Mouse (Mus musculus) heart, postnatal 0 days (tissue): ENCODE data around the gene Peli2. TPM values are rescaled to one million over a fixed set of nuclear protein-coding genes. Genes with fewer than 3 reads are reported as not detected.

Source experiments
- ATAC-seq: fragments of 200-750 bp; cut with Nextera tagmentation; 2 replicates; pipeline ENCODE4 v1.8.0; 2017; ENCODE audit warnings: low read depth, moderate number of reproducible peaks, moderate library complexity; ENCODE audit not compliant: insufficient read depth
- DNase-seq: peaks from one replicate; pipeline ENCODE4 v3.0.0-alpha.2; 2016; ENCODE audit warnings: low spot score
- H3K27ac ChIP-seq: fragments of 300-500 bp; sonication (generic); 2 replicates; pipeline ENCODE4 v1.5.1; 2014; ENCODE audit warnings: low read depth, mild to moderate bottlenecking
- H3K27me3 ChIP-seq: fragments of 300-500 bp; sonication (generic); 2 replicates; pipeline ENCODE4 v1.6.1; 2014; ENCODE audit warnings: low read length, mixed read lengths; ENCODE audit not compliant: control insufficient read depth, insufficient read depth
- H3K36me3 ChIP-seq: fragments of 300-500 bp; sonication (generic); replicated peaks from 2 replicates; pipeline ENCODE4 v1.6.1; 2014; ENCODE audit warnings: low read length, mixed read lengths; ENCODE audit not compliant: control insufficient read depth, insufficient read depth
- H3K4me1 ChIP-seq: fragments of 300-500 bp; sonication (generic); 2 replicates; pipeline ENCODE4 v1.6.1; 2014; ENCODE audit warnings: antibody characterized with exemption; ENCODE audit not compliant: control insufficient read depth, insufficient read depth
- H3K4me2 ChIP-seq: fragments of 300-500 bp; sonication (generic); 2 replicates; pipeline ENCODE4 v1.6.1; 2014; ENCODE audit warnings: low read depth, mild to moderate bottlenecking, low read length, moderate library complexity
- H3K4me3 ChIP-seq: fragments of 300-500 bp; sonication (generic); 2 replicates; pipeline ENCODE4 v1.5.1; 2014; ENCODE audit warnings: low read depth, low read length
- H3K9ac ChIP-seq: fragments of 300-500 bp; sonication (generic); replicated peaks from 2 replicates; pipeline ENCODE4 v1.6.1; 2014; ENCODE audit warnings: low read depth, low read length, mixed read lengths
- H3K9me3 ChIP-seq: fragments of 300-500 bp; sonication (generic); replicated peaks from 2 replicates; pipeline ENCODE4 v1.6.1; 2016; ENCODE audit warnings: low read length; ENCODE audit not compliant: control insufficient read depth
- CTCF ChIP-seq: IDR thresholded peaks from 2 replicates; pipeline ENCODE4 v1.5.1; 2016; ENCODE audit warnings: antibody characterized with exemption, control low read depth, low read depth
- EP300 ChIP-seq: IDR thresholded peaks from 2 replicates; pipeline ENCODE4 v1.6.1; 2016; ENCODE audit warnings: antibody characterized with exemption, low read depth
- WGBS: fragments of 180-500 bp; shearing (Covaris S2); extraction: QIAGEN DNeasy Blood & Tissue Kit; methylation state at CpG from one replicate; pipeline ENCODE4 v1.1.7; 2014; 5-methylcytosine and 5-hydroxymethylcytosine counted together
- polyA plus RNA-seq: library from polyadenylated mRNA; unstranded; fragments of >200 nt; fragmentation: Nextera tagmentation; extraction: Ambion mirVana; gene quantifications from 2 replicates; pipeline ENCODE4 v1.2.1, GENCODE M21; 2015
- total RNA-seq: library from RNA; depleted of rRNA; stranded (reverse); fragments of >200 nt; gene quantifications from 2 replicates; pipeline ENCODE4 v1.2.3, GENCODE M21; 2014; ENCODE audit warnings: low replicate concordance

The Peli2 gene
- total and polyA plus RNA-seq, 2 experiments from 2014 or later: 2.1 to 18.2 TPM

DNA sequence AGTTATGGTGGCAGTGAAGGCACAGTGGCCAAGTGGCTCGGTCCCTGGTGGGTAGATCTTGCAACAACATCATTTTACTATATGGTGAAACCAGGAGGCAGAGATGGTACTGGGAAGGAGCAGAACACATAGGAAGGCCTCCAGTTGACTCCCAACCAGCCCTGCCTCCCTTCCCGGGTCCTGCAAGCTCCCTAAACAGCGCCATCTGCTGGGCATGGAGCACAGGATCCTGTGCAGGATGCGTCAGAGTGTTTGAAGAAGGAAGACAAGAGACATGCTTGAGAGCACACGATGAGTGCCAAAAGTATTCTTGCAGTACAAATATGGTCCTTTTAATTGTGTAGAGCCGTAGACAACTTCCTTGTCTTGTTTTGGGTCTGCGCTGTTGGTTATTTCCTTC is 49.3 kb downstream of the Peli2 start:
- Histone ChIP-seq H3K27ac (no peak overlapping the region), H3K9me3 (no peaks in the 10 kb centered on the region), H3K9ac (no peak overlapping the region), H3K27me3 (no peaks in the 10 kb centered on the region), H3K4me3 (no peak overlapping the region), H3K4me1 (no peaks in the 10 kb centered on the region), H3K36me3 (no peaks in the 10 kb centered on the region), H3K4me2 (no peak overlapping the region)
- 48% methylated on average over 7 of the region's 7 CpGs for WGBS
- DNase-seq (peak; percentile 36), ATAC-seq (no peak)
- TF ChIP-seq CTCF (peak; percentile 67), EP300 (no peak)

GRCm38 (mm10) chr14:48171268-48171667 is 50.6 kb downstream of the Peli2 start:
- H3K9me3 ChIP-seq: no peaks in the 10 kb centered on the region
- no peaks in the 10 kb centered on the region for H3K36me3 ChIP-seq
- no peak for ATAC-seq
- H3K27me3 ChIP-seq: no peaks in the 10 kb centered on the region
- 61% methylated on average over 12 of the region's 12 CpGs for WGBS
- H3K9ac ChIP-seq: no peak overlapping the region
- no peak for TF ChIP-seq CTCF
- TF ChIP-seq EP300: no peak
- no peak overlapping the region for H3K4me2 ChIP-seq
- H3K4me3 ChIP-seq: no peak overlapping the region
- DNase-seq: no peak
- no peak overlapping the region for H3K27ac ChIP-seq
- no peaks in the 10 kb centered on the region for H3K4me1 ChIP-seq

DNA sequence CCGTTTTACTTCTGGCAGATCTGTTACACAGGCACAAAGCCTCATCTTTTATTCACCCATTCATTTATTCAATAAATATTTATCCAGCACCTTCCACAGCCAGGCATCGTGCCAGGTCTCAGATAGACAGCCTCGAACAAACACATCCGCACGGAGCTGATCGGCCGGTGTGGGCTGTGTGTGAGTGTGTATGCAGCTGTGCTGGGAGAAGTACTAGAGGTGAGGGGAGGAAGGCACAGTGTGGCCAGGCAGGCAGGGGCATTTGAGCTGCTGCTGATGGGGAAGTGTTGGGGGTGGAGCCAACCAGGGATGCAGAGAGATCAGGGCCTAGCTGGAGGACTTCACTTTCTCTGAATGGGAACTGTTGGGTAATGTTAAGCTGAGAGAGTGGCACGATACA is 51.4 kb downstream of the Peli2 start:
- no peak for DNase-seq
- TF ChIP-seq CTCF (no peak), EP300 (no peak)
- Histone ChIP-seq H3K4me2 (no peak overlapping the region), H3K36me3 (no peaks in the 10 kb centered on the region), H3K27me3 (no peaks in the 10 kb centered on the region), H3K27ac (no peak overlapping the region), H3K9me3 (no peaks in the 10 kb centered on the region), H3K4me3 (no peak overlapping the region), H3K9ac (no peak overlapping the region), H3K4me1 (no peaks in the 10 kb centered on the region)
- WGBS: 39% methylated on average over 8 of the region's 8 CpGs
- no peak for ATAC-seq

DNA sequence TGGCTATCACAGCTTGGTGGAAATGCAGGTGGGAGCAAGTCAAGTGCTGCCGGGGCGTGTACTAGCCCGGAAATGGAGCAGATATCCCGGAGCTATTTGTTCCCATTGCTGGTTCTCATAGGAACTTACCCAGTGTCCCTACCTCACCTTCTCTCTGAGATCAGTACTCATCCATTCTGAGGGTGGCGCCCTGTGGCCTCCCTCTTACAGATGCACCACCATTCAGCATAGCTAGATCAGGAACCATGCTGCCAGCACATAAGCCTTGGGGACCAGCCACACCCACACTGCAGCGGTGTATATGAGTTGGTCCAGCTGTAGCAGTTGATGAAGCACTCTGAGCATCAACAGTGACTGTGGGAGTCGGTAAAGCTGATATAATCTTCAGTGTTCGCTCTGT is 52.3 kb downstream of the Peli2 start:
- H3K9me3 ChIP-seq: no peaks in the 10 kb centered on the region
- no peaks in the 10 kb centered on the region for H3K4me1 ChIP-seq
- no peak overlapping the region for H3K27ac ChIP-seq
- no peak for ATAC-seq
- H3K9ac ChIP-seq: no peak overlapping the region
- WGBS: 86% methylated on average over 8 of the region's 8 CpGs
- H3K36me3 ChIP-seq: no peaks in the 10 kb centered on the region
- no peak overlapping the region for H3K4me2 ChIP-seq
- TF ChIP-seq CTCF (no peak), EP300 (no peak)
- no peak for DNase-seq
- H3K27me3 ChIP-seq: no peaks in the 10 kb centered on the region
- H3K4me3 ChIP-seq: no peak overlapping the region

DNA sequence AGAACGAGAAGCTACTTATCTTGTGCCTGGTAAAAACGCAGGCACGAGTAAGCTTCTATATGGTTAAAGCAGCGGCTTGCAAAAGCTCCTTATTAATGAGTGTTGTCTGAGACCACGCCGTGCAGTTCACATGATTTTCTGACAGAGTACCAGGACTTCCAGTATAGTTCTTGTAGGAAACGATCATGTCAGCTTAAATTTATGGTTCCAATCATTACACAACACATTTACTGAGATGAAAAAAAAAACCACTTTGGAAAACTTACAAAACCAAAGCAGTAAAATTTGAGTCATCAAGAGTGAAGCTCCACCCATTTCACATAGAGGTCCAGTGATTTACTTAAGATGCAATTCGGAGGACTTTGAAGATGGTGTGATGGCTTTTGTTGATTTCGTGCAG is 53.2 kb downstream of the Peli2 start:
- WGBS: 81% methylated on average over 9 of the region's 9 CpGs
- Histone ChIP-seq H3K4me2 (no peak overlapping the region), H3K4me3 (no peak overlapping the region), H3K36me3 (no peaks in the 10 kb centered on the region), H3K9me3 (no peaks in the 10 kb centered on the region), H3K9ac (no peak overlapping the region), H3K27me3 (no peaks in the 10 kb centered on the region), H3K4me1 (no peaks in the 10 kb centered on the region), H3K27ac (no peak overlapping the region)
- TF ChIP-seq EP300 (no peak), CTCF (no peak)
- DNase-seq: no peak
- no peak for ATAC-seq

DNA sequence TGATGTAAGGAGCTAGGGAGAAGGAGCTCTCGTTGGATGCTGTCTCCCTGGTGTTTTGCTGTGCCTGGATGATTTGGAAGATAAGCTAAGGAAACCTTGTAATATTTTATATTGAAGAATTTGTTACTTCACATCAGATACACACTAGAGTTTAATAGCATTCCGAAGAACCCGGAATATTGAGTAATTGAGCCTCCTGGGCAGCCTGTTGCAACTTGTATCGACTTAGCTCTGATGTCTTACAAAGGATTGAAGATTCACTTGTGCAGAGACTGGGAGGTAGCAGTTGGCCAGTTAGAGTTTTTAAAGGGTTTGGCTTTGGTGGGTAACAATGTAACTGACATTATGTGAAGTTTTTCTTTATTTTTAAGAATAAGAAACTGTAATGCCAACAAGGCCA is 53.7 kb downstream of the Peli2 start:
- DNase-seq (no peak), ATAC-seq (no peak)
- no peak overlapping the region for H3K27ac ChIP-seq
- no peaks in the 10 kb centered on the region for H3K9me3 ChIP-seq
- WGBS: 89% methylated on average over 4 of the region's 4 CpGs
- no peaks in the 10 kb centered on the region for H3K4me1 ChIP-seq
- no peaks in the 10 kb centered on the region for H3K36me3 ChIP-seq
- TF ChIP-seq EP300 (no peak), CTCF (no peak)
- H3K4me2 ChIP-seq: no peak overlapping the region
- no peaks in the 10 kb centered on the region for H3K27me3 ChIP-seq
- H3K9ac ChIP-seq: no peak overlapping the region
- no peak overlapping the region for H3K4me3 ChIP-seq
